Mouse (Mus musculus) ES-Bruce4 (cell line): ENCODE data around the gene Krt36.

Source experiments
- CTCF ChIP-seq: IDR thresholded peaks from one replicate; pipeline ENCODE4 v1.8.1; 2011; ENCODE audit warnings: low read depth, low read length
- EP300 ChIP-seq: IDR thresholded peaks from 2 replicates; pipeline ENCODE4 v1.6.1; 2011; ENCODE audit warnings: low read depth, low read length; ENCODE audit not compliant: insufficient read depth
- POLR2A ChIP-seq: IDR thresholded peaks from one replicate; pipeline ENCODE4 v1.8.1; 2011; ENCODE audit warnings: low read length; ENCODE audit not compliant: insufficient read depth

DNA sequence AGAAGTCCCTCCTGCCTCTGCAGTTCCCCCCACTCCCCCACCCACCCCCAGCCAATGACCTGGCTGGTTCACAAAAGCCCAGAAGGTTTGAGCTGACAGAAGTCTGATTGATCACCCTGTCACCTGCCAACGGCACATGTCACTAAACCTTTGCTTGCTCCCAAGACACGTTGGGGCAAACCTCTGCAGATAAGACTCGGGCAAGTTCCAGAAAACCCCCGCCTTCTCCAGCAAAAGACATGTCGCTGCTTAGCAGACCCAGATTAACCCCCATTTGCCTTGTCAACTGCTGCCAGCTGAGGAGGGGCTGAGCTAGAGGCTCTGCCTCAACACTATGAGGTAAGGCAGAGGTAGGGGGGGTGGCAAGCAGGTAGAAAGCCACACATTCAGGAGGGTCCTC lies 31.1 kb upstream of the Krt36 start:
- TF ChIP-seq POLR2A (no peak), CTCF (no peak), EP300 (no peak)
